Mouse (Mus musculus) spleen, adult 2 months (tissue): ENCODE data around the gene Psat1. TPM values are rescaled to one million over a fixed set of nuclear protein-coding genes. Genes with fewer than 3 reads are reported as not detected.

Source experiments
- DNase-seq, 2 experiments: peaks; one replicate each; pipeline versions ENCODE4 v3.0.0 to v3.0.0-alpha.2; 2012 to 2021; ENCODE audit warnings: low spot score in 2 of 2, low read depth in 1 of 2
- H3K27ac ChIP-seq: fragments of 200-500 bp; 2 replicates; pipeline ENCODE4 v1.5.1; 2012; ENCODE audit warnings: low read length, inconsistent platforms; ENCODE audit not compliant: insufficient read depth
- H3K27me3 ChIP-seq: fragments of 200-500 bp; 2 replicates; pipeline ENCODE4 v1.6.1; 2012; ENCODE audit warnings: mild to moderate bottlenecking, moderate library complexity, low read length, inconsistent platforms; ENCODE audit not compliant: control insufficient read depth, insufficient read depth
- H3K36me3 ChIP-seq: fragments of 200-500 bp; 2 replicates; pipeline ENCODE4 v1.6.1; 2012; ENCODE audit warnings: mild to moderate bottlenecking, low read length, inconsistent platforms; ENCODE audit not compliant: control insufficient read depth, insufficient read depth
- H3K4me1 ChIP-seq: fragments of 200-500 bp; 2 replicates; pipeline ENCODE4 v1.6.1; 2011; ENCODE audit warnings: inconsistent platforms; ENCODE audit not compliant: control insufficient read depth, insufficient read depth, insufficient read length
- H3K4me3 ChIP-seq: fragments of 200-500 bp; 2 replicates; pipeline ENCODE4 v1.5.1; 2011; ENCODE audit warnings: mild to moderate bottlenecking, inconsistent platforms; ENCODE audit not compliant: insufficient read depth, insufficient read length; ENCODE audit errors: extremely low read depth
- CTCF ChIP-seq: fragments of 200-500 bp; IDR thresholded peaks from 2 replicates; pipeline ENCODE4 v1.5.1; 2011; ENCODE audit warnings: mild to moderate bottlenecking, inconsistent platforms; ENCODE audit not compliant: insufficient read depth, insufficient read length, insufficient replicate concordance; ENCODE audit errors: extremely low read depth
- POLR2A ChIP-seq: fragments of 200-500 bp; IDR thresholded peaks from 2 replicates; pipeline ENCODE4 v1.6.1; 2011; ENCODE audit warnings: low read depth, low read length, inconsistent platforms
- WGBS: fragments of 180-500 bp; shearing (Covaris S2); methylation state at CpG from one replicate; pipeline ENCODE4 v1.1.7; 2018; 5-methylcytosine and 5-hydroxymethylcytosine counted together
- polyA plus RNA-seq: library from polyadenylated mRNA; depleted of rRNA; stranded (reverse); fragments of >200 nt; gene quantifications from 2 replicates; pipeline ENCODE4 v1.2.3, GENCODE M21; 2012

Gene Psat1
- polyA plus RNA-seq, 1 experiment: 5.4 TPM

DNA sequence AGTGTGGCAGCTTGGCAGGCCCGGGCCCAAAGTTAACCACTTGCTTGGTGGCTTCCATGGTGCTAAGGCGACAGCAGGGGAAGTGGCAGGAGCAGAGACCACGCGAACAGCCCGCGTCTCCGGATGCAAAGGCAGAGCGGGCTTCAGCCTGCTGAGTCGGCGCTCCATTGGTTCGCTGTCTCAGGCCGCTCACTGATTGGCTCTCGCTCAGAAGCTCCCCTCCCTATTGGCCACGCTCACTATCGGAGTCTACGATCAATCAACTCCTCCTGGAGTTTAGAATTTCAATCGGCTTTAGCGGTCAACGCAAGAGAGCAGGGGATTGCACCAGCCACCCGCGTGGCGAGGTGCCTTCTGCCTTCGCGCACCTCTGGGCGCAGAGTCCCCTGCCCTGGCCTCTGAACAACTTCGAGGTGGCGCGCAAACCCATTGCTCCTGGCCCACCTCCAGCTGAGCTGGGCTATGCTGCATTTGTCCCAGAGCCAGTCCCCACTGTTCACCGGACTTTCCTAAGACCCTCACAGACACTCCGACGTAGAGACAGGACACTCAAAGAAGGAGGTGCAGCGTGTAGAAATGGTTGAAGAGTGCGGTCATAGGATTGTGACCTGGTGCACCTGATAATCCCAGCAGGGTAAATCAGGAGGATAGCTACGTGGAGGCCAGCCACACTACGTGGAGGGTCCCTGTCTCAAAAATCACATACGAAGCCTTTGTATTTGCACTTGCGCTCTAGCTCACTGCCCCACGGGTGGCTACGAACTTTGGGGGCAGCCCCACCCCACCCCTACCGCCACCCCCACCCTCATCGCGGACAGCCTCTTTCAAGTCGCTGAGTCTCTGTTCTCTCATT, 22.0 kb downstream of the Psat1 start:
- Histone ChIP-seq H3K4me3 (peak overlapping the region; percentile 67), H3K27ac (peak overlapping the region; percentile 26; the same call in 1 of the 2 replicates), H3K36me3 (no peaks in the 10 kb centered on the region), H3K27me3 (no peaks in the 10 kb centered on the region), H3K4me1 (no peaks in the 10 kb centered on the region; the same call in 1 of the 2 replicates)
- WGBS: 9% methylated on average over 43 of the region's 43 CpGs
- peak; percentile 57 to 83 for DNase-seq
- TF ChIP-seq CTCF: no peak
- TF ChIP-seq POLR2A: no peak; the same call in 1 of the 2 replicates

DNA sequence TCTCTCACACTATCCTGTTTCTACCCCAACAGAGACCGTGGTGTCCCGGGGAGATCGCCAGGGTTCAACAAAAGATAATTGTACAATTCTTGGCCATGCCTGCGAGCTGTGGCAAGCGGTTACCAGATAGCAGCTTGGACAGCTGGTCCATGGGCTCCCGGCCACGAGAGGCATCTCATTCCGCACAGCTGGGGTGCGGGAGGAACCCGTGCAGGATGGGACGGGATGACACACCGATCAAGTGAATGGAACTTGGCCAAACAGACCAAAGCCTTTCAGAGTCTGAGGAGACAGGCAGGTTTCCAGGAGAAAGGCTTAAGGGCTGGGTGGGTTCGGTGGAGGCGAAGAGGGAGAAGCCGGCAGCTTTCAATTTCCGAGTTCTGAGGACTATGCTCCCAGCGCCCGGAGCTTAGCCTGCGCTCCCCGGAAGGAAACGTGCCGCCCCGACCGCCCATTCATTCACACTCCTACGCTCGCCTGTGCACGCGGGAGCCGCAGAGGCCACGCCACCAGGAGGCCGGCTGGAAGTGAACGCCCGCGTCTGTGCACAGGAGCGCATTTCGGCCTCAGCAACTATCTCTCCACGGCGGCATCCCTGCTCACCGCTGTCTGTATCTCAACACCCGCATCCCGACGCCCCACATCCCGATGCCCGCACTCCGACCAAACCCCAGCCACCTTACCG, 22.8 kb downstream of the Psat1 start:
- H3K27ac ChIP-seq: peak overlapping the region; percentile 26; the same call in 1 of the 2 replicates
- no peaks in the 10 kb centered on the region for H3K36me3 ChIP-seq
- H3K27me3 ChIP-seq: no peaks in the 10 kb centered on the region
- WGBS: under 1% methylated on average over 46 of the region's 46 CpGs
- peak in 1 of 2 experiments; percentile 47 for DNase-seq
- H3K4me1 ChIP-seq: no peaks in the 10 kb centered on the region; the same call in 1 of the 2 replicates
- peak overlapping the region; percentile 67 for H3K4me3 ChIP-seq
- no peak for TF ChIP-seq CTCF
- no peak for TF ChIP-seq POLR2A

GRCm38 (mm10) chr19:15923426-15923825, 23.7 kb downstream of the Psat1 start:
- H3K4me1 ChIP-seq: no peaks in the 10 kb centered on the region; the same call in 1 of the 2 replicates
- no peak overlapping the region for H3K27ac ChIP-seq
- H3K36me3 ChIP-seq: no peaks in the 10 kb centered on the region
- 19% methylated on average over 9 of the region's 9 CpGs for WGBS
- TF ChIP-seq POLR2A (no peak), CTCF (no peak)
- H3K27me3 ChIP-seq: no peaks in the 10 kb centered on the region
- no peak for DNase-seq
- peak overlapping the region; percentile 28; the same call in 1 of the 2 replicates for H3K4me3 ChIP-seq

DNA sequence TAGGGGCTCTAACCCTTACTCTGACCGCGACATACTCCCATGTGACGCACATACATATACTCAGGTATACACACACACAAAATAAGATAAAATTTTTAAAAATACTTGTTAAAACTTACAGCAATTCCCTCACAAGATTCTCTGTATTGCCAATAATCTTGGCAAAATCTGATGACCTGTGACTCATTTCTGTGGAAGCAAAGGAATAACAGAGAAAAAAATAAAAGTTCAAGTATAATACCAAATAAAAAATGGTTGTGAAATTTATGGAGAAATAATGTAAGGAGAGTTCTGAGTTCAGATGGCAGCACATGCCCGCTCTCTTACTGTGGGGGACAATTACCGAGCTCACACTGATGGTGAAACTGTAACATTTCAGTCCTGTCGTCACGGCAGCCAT, 27.8 kb downstream of the Psat1 start:
- peaks cover 6% of the 10 kb centered on the region for H3K36me3 ChIP-seq
- WGBS: 94% methylated on average over 7 of the region's 7 CpGs
- TF ChIP-seq CTCF: no peak
- no peak for TF ChIP-seq POLR2A

DNA sequence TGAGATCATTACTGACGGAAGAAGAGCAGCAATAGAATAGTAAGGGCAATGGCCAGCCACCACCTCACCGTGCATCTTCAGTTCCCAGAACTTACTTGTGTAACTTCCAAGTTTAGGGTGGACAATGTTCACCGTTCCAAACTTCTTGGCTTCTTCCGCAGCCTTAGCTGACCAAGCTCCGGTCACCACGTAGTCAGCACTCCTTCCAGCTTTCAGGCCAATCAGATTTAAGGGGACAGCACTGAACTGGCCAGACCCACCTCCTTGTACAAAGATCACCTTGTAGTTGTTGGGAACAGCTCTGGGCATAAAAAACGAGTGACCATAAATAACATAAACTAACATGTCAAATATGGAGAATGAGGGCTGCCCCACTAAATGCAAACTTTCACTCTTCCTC, 29.0 kb downstream of the Psat1 start:
- no peaks in the 10 kb centered on the region for H3K27me3 ChIP-seq
- H3K4me3 ChIP-seq: no peak overlapping the region
- H3K4me1 ChIP-seq: no peaks in the 10 kb centered on the region
- TF ChIP-seq POLR2A: no peak
- TF ChIP-seq CTCF: no peak
- H3K27ac ChIP-seq: no peak overlapping the region
- no peak for DNase-seq
- 92% methylated on average over 7 of the region's 7 CpGs for WGBS
- peaks cover 6% of the 10 kb centered on the region for H3K36me3 ChIP-seq

More for the DNA sequence above, 27.8 kb downstream of the Psat1 start:
- Histone ChIP-seq H3K4me3 (no peak overlapping the region), H3K4me1 (no peaks in the 10 kb centered on the region), H3K27me3 (no peaks in the 10 kb centered on the region), H3K27ac (no peak overlapping the region)
- no peak for DNase-seq

- no peak for DNase-seq
- H3K27me3 ChIP-seq: no peaks in the 10 kb centered on the region
- TF ChIP-seq CTCF (no peak), POLR2A (no peak)
- no peak overlapping the region for H3K4me3 ChIP-seq
- no peaks in the 10 kb centered on the region for H3K4me1 ChIP-seq
- H3K27ac ChIP-seq: no peak overlapping the region
- H3K36me3 ChIP-seq: peaks cover 9% of the 10 kb centered on the region
- WGBS: 91% methylated on average over 9 of the region's 9 CpGs
These were observed 33.7 kb downstream of the Psat1 start for GRCm38 (mm10) chr19:15913249-15913997.
